Mouse (Mus musculus): Measurements from ENCODE around the gene Tmco1. TPM values are rescaled to one million over a fixed set of nuclear protein-coding genes. Genes with fewer than 3 reads are reported as not detected.
"Not testable (repeated sequence)": the region's sequence is repeated elsewhere in the genome, so short reads cannot be mapped to it uniquely, and the experiment has no call there.

Gene Tmco1
- total RNA-seq, 1 experiment from 2014 or later: 120 TPM

DNA sequence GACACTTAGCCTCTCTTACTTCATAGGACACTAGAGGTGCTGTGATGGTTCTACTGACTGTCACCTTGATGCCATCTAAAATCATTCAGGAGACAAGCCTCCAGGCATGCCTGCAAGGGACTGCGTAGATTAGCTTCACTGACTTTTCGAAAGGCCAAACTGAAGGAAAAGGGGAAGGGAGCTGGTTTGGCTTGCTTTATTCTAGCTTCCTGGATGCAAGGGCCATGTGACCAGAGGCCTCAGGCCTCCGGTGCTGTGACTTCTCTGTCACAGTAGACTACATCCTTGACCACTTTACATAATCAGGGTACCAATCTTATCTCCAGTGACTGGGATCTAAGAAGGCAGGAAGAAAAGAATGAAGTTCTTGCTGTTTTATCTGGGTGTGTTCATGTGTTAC lies 28.2 kb downstream of the Tmco1 start:
- DNase-seq: no peak

DNA sequence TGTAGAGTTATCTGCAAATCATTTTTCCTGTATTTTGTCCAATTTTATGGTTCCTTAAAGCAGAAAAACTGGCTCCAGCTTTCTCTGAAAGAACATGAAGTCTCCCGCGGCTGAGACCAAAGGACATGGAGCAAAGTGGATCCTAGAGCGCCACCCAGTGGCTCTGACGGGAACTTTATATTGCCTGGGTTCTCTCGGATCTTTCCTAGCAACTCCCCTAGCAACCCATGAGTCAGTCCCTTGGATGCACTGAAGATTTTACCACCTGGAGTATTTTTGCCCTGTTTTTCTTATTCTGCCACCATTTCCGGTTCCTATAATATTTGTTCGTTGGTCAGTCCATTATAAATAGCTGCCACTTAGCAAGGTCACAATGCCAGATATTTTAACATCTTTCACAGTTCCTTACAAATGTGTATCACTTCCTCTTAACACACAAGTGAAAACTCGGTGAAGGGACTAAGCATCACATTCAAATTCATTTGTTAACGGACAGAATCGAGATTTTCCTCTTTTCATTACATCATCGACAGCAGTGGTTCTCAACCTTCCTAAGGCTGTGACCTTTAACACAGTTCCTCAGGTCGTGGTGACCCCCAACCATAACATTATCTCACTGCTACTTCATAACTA lies 29.4 kb downstream of the Tmco1 start:
- DNase-seq: peak; percentile 90

DNA sequence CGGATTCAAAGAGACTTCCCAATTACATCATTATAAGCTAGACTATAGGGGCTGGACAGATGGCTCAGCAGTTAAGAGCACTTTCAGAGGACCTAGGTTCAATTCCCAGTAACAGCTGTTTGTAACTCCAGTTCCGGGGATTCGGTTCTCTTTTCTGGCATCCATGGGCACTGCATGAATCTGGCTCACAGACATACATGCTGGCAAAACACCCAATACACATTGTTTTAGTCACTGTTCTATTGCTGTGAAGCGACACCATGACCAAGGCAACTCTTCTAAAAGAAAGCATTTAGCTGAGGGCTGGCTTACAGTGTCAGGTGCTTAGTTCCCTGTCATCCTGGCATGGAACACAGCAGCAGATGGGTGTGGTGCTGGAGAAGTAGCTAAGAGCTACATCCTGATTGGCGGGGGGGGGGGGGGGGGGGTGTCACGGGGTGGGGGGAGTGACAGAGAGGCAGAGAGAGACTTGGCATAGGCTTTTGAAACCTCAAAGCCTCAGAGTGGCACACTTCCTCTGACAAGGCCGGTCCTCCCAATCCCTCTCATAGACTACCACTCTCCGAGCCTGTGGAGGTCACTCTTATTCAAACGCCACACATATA lies 31.1 kb downstream of the Tmco1 start:
- no peak for DNase-seq

DNA sequence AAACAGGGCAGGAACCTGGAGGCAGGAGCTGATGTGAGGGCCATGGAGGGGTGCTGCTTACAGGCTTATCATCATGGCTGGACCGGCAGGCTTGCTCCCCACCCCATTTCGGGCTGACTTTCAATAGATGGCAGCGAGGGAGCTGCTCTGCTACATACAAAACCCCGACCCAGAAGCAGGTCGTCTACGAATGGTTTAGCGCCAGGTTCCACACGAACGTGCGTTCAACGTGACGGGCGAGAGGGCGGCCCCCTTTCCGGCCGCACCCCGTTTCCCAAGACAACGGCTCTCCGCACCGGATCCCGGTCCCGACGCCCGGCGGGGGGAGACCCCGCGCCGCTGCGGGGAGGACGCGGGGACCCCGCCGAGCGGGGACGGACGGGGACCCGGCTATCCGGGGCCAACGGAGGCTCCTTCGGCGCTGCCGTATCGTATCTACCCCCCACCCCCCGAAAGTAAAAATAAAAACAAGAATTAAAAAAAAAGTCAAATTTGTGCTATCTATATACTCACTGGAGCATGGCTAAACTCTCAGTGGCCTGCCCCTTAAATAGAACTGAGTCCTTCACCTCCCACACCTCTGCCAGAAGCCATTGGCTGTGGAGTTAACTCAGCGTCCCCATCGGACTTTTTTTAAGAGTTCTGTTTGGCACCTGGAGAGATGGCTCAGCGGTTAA lies 32.1 kb downstream of the Tmco1 start:
- no peak for DNase-seq

DNA sequence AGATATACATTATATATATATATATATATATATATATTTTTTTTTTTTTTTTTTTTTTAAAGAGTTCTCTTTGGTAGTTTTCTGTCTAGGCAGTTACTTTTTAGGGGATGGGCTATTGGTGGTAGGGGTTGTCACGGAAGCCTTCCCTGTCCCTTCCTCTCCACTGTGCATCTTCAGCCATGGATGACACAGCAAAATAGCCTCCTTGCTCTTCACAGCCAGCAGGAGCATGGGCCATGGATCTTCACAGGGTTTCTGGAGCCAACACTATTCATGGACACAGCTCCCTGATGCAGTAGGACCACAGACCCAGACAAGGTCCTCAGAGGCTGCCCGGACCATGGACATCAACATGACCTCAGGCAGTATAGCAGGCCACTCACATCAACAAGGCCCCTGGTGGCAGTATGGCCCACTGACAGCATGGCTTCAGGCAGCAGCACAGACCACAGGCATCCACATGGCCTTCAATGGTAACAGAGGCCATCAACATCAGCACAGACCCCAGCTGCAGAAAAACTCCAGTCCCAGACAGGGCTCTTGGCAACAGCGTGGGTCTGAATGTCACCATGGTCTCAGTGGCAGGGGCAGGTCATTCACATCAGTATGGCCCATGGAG lies 32.8 kb downstream of the Tmco1 start:
- DNase-seq: no peak

DNA sequence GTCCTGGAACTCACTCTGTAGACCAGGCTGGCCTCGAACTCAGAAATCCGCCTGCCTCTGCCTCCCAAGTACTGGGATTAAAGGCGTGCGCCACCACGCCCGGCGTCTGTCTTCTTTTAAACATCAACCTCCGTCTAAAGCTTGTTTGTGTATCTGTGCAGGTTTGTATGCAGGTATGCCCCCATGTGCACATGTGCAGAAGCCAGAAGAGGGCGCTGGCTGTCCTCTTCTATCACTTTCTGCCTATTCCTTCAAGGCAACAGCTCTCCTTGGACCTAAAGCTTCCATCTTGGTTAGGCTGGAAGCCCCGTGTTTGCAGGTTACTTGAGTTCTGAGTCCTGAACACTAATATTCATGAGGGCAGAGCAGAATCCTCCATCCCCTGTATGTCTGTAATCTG lies 34.7 kb downstream of the Tmco1 start:
- no peak for DNase-seq

DNA sequence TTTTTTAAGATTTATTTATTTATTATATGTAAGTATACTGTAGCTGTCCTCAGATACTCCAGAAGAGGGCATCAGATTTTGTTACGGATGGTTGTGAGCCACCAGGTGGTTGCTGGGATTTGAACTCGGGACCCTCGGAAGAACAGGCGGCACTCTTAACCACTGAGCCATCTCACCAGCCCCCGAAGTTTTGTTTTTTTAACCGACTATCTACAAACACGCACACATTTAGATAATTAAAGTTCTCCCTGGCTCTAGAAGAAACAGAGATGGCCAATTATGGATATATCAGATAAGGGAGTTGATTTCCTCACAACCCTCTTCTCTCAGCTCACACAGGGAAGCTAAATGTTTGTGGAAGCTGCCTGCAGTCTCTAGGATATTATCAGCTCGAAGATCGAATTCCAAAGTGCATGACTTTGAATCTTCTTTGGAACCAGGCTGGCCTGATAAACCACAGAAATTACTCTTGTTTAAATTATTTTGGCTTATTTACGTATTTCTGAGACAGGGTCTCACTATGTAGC lies 37.9 kb downstream of the Tmco1 start:
- not testable (repeated sequence) for DNase-seq

DNA sequence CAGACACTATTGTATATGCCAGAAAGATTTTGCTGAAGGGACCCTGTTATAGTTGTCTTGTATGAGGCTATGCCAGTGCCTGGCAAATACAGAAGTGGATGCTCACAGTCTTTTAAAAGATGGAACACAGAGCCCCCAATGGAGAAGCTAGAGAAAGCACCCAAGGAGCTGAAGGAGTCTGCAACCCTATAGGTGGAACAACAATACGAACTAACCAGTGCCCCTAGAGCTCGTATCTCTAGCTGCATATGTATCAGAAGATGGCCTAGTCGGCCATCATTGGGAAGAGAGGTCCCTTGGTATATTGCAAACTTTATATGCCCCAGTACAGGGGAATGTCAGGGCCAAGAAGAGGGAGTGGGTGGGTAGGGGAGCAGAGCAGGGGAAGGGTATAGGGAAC lies 41.0 kb downstream of the Tmco1 start:
- not testable (repeated sequence) for DNase-seq

DNA sequence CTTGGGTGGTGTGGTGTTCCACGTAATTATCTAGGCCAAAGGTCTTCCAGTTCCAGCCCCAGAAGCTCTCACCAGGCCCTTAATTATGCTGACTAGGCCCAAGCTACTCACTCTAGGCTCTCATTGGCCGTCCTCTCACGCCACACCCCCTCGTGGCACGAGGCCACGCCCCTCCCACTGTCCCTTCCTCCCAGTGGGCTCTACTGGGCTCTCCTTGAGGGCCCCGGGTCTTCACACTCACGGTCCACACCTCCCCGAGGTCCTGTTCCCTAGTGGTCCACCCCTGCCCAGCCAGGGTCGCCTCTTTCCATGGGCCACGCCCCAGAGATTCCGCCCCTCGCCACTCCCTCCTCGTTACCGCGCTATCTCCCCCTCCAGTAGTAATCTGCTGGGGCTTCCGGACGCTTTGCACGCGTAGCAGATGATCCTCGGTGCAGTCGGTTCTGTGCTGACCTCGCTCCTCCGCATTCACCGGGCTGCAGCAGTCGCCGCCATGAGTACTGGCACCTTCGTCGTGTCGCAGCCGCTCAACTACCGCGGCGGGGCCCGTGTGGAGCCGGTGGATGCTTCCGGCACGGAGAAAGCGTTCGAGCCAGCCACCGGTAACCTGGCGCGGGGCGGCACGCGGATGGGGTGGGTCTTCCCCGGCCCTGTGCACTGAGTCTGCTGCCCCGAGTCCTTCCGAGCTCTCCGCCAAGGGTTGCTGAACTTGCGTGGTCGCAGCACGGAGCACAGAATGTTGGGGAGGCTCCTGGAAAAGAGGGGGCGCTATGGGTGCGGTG lies 41.8 kb downstream of the Tmco1 start, which contains the start of gene Aldh9a1:
Aldh9a1 (plus strand) TSS at position 177 of the 782 bp plus-strand sequence.
- peak; percentile 95 for DNase-seq

DNA sequence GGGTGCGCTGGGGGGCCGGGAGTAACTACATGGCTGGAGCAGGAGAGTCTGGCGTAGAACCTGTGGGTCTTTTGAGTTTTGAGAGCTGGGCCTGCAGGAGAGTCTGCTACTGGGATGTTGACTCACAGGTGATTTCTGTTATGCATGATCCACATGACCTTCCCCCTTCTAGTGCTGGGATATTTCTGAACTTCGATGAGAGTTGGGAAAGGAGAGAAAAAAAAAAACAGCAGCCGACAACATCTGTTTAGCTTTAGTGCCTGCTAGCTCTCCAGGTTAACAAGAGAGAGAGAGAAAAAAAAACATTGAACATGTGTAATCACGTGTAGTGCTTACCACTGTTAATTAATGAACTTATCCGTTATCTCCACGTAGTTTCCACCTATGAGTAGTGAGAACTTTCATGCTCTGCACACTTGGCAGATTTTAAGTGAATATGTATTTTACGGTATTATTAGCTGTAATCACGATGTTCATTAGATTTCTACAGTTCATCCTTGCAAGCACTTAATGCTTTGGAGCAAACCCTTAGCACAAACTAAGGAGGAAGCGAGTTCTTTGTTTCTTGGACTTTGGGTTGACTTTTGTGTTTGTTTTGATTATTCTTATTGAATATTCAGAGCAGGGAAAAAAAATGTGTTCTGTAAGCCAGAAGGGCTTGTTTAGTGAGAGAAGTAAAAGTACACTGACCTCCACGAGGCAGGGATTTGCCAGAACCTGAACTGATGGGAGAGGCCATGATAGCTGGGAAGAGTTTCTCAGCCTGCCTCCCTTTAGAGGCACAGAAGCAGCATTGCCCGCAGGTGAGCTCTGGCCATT lies 42.6 kb downstream of the Tmco1 start:
- DNase-seq: no peak

DNA sequence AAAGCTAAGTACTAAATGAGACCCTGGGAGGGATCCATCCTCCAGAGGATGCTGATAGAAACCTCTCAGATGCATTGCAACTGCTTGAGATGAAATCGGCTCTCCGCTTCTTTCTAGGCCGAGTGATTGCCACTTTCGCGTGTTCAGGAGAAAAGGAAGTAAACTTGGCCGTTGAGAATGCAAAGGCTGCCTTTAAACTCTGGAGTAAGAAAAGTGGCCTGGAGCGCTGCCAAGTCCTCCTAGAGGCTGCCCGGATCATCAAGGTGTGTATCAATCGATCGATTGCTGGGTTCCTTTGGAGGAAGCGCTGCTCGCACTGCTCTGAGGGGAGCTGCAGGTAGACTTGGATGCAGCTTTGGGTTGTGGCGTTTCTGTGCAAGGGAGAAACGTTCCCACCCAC lies 44.2 kb downstream of the Tmco1 start:
- no peak for DNase-seq

DNA sequence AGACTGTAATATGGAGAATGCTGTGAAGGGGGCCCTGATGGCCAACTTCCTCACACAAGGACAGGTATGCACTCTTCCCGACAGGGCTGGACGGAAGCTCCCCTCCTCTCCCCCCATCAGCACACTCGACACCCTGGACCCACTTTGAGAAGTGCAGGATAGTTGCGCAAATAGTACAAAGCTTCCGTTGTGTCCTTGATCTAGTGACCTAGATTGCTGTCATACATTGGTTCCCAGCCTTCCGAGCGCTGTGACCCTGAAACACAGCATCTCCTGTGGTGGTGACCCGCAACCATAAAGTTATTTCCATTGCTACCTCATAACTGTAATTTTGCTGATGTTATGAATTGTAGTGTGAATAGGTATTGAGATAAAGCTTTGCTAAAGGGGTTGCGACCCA lies 49.2 kb downstream of the Tmco1 start:
- no peak for DNase-seq

DNA sequence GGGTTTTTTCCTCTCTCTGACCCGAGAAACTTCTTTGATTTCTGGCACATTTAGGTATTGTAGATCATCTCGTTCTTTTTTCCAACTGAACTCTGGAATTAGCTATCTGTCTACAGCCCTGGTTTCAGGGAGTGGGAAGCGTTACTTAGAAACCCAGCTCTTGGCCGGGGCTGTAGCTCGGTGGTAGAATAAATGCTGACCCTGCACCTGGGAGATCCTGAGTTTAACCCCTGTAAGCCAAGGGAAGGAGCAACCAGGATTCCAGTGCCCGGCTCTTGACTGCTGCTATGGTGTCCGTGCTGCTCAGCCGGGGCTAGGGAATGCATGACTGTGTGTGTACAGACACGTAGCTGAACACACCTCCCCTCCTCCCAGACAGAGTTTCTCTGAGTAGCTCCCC lies 50.6 kb downstream of the Tmco1 start:
- no peak for DNase-seq

DNA sequence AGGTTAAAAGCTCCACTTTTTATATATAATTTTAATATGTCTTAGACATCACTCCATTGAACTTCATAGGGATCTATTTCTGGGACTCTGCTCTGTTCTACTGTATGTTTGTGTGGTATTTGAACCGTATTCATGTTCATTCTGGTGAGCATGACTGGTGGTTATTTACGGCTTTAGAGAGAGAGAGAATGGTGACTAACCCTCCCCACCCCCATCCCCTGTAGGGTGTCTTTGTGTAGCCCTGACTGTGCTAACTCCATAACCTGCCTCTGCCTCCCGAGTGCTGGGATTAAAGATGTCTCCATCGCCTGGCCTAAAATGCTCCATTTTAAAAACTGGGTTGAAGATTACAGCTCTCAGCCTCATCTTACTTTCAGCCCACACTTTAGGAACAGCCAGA lies 52.1 kb downstream of the Tmco1 start:
- no peak for DNase-seq

DNA sequence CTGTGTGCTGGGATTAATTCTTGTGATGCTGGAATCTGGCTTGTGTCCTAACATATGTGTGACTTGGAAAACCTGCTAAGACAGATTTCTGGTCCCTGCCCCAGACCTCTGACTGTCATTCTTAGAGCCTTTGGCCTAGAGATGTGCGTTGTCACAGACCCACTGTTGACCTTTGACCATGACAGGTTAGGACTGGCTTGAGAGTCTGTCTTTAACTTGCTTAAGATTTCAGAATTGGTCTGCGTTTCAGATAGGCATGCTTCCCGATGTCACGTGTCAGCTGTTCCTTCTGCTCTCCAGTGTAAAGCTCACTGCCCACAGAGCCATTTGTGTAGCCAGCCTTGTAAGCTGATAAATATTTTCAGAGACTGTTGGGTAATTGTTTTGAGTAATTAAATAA lies 54.6 kb downstream of the Tmco1 start:
- DNase-seq: no peak

DNA sequence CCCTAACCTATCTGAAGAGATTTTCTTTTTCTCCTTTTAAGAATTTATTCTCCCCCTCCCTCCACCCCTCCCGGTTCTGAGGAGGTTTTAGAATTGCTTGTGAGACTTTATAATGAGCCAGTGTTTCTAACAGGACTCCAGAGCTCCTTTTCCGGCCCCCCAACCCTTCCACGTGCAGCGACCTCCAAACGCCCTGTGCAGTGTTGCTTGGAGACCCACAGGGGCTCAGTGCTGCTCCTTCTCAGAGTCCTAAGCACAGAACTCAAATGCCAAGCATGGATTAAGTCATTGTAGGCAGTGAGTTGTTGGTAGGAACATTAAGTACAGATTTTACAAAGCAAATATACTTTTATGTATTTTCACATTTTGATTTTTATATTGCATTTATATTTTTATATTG lies 55.1 kb downstream of the Tmco1 start:
- no peak for DNase-seq

DNA sequence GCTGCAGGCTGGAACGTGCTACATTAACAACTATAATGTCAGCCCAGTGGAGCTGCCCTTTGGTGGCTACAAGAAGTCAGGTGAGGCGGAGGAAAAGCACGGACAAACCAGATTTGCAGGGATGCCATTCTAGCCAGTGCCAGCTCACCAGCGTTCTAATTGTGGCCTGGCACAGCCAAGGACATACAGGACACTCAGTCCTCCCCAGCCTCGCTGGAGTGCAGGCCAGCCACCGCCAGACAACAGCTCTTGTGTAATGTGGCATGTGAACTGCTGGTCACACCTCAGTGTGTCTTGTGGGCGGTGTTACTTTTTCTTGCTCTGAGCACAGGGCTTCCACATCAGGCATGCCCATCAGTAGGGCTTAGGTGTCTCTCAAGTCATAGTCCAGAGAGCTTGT lies 57.6 kb downstream of the Tmco1 start:
- DNase-seq: peak; percentile 39

DNA sequence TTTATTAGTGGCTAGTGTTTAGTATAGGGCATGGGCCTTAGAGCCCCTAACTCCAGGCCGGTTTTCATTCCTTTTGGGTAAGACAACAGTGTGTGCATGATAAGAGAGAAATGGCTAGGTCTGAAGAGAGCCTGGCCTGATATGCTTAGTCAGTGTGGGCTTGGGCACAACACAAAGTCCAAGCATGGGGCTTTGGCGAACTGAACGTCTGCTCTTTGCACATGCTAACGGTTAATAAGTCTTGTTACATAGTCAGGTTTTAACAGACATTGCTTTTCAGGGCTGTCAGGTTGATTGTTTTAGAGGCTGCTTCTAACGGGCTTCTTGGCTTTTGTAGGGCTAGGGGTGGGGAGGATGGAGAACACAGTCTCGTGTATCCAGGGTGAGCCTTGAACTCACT lies 58.4 kb downstream of the Tmco1 start:
- DNase-seq: no peak

DNA sequence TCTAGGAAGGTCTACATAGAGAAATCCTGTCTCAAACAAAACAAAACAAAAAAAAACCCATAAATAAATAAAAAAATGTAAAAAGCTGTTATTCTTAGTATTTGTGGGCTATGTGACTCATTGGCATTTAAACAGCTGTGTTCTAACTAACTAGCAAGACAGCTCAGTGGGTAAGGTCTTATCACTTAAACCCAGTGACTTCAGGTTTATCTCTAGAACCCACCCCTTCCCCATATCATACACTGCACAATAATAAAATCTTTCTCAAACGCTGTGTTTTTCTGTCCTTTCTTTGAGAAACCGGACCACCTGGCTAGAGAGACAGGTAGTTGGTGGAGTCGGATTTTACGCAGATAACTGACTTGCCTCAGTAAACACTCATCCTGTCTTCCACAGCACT lies 59.8 kb downstream of the Tmco1 start:
- no peak for DNase-seq

DNA sequence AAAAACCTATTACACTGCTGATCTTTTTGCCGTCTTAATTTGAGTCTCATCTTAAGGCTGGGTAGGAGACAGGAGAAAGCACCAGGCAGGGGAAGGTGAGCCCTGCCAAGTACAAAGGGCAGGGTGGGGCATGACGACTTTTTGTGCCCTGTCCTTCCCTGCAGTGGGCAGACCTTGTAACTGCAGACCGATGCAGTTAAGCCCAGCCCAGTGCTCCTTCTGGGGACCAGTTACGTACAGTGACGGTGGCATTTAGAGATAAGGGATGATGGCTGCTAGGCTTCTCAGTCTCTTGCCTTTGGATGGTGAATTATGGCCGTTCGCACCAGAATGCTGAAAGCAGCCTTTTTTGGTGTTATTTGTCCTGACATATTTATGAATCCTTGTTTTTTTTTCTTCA lies 60.3 kb downstream of the Tmco1 start:
- no peak for DNase-seq

DNA sequence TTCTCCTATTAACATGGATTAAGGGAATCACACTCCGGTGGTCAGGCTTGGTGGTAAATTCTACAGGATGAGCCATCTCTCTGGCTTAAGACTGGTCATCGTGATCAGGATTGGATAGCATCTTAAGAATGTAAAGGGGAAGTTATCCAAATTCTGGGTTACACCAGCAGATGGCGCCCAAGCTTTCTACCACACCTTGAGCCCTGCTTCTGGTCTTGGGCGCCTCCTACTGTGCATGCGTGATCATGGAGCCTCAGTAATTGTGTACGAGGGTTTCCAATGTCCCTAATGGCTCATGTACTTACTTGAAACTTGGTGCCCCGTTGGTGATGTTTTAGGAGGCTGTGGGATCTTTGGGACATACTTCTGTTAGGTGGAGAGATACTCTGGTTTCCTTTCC lies 61.7 kb downstream of the Tmco1 start:
- peak; percentile 91 for DNase-seq

Data from adrenal gland, postnatal 14 days (tissue).